Mouse (Mus musculus): Measurements from ENCODE around the gene Tbk1.

Gene Tbk1

DNA sequence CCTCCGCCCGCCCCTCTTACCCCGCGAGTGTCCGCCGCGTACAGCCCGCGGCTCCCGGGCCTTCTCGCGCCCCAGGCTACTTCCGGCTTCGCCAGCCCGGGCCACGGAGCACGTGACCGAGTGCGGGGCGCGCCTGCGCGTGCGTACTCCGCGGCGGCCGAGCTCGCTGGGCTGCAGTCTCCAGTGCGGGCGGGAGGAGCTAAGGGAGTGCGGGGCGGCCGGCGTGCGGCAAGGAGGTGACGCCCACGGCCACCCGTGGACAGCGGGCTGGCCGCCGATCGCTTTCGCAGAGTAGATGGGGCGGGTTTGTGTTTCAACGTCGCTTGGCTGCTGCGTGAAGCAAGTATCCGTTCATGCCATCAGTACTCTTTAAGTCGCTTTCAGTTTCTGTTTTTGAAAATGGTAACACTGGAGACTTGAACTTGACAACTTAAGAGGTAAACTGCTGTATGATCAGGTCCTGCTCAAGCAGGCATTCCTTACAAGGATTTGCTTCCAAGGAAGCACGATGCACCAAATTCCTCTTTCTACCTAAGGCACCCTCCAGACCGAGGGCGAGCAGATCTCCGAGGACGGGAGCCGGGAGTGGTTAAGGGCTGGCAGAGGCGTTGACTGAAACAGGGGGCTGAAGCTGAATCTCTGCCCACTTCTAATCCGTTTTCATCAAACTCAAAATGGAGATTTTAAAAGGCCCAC lies at the start of gene Tbk1:
Gene Tbk1, minus strand, starts transcription at position 113 of the 696 bp plus-strand sequence.
- peak; percentile 87 for DNase-seq (ENCODE audit: low spot score)

DNA sequence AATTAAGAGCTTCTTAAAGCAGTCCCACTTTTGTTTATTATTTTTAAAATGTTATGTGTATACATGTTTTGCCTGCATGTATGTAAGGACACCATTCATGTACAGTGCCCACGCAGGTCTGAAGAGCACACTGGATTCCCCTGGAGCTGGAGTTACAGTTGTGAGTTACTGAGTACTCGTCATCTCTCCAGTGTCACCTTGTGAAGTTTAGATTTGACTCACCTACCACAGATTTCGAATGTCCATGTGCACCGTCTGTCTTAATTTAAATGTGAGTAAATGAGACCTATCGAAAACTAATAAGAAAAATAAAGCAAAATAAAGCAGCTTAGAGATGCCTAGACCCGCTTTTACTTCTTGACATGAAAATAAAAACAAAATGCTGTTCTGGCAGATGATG lies 49.7 kb upstream of the Tbk1 start:
- DNase-seq (ENCODE audit: low spot score): no peak

- DNase-seq (ENCODE audit: low spot score): no peak
Measured at GRCm38 (mm10) chr10:121634159-121634558, 47.6 kb upstream of the Tbk1 start.

- no peak for DNase-seq (ENCODE audit: low spot score)
Measured at GRCm38 (mm10) chr10:121628561-121629040, 42.0 kb upstream of the Tbk1 start.

DNA sequence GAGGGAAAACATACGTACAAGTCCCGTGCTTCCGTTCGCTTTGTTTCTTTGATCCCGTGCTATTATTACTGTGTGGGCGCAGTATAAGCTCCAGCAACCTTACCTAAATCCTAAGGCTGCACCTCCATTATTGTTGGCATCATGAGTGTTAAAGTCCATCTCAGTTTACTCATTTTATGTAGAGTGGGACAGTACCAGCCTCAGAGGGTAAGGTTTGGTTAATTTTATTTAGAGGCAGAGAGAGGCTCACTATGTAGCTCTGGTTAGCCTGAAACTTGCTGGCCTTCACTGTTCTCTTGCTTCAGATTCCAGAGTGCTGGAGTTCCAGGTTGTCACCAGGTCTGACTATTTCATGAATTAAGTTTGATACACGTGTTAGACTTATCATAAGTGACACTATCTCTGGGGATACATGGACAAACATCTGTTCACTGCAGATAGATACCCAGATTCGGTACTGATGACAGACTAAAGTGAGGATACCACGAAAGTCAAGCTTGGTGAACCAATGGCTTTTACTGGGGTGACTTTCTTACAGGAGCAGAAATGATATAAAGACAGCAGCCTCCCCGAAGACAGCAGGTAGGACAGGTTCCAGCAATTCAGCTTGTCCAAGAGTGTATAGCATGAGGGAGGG lies 40.7 kb upstream of the Tbk1 start:
- no peak for DNase-seq (ENCODE audit: low spot score)

DNA sequence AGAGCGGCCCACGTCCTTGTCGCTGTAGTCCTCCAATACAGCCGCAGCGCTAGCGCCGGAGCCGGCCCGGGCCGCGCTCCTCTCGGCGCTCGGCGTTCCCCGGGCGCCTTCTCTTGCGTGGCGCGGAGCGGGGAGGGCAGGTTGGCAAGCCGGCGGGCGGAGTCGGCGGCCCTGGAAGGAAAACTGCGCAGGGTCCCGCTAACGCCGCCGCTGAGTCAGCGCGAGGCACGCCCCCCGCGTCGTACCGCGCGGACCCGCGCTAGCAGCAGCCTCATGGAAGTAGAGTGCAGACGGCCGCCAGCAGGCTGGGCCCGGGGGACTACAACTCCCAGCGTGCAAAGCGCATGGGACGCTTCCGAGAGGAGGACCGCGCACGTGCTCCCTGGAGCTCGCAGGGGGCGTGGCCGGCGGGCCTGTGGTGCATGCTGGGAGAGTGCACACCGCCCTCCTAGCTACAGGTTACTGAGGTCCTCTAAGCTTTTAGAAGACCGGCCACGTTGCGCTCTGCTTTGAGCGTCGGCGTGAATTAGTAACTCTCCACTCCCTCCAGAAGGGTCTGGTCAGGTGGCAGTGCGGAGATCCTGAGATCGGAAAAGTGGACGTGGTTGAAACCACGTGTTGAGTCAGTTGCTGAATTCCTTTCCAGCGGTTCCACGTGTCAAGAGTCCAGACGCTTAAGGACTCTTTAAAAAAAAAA lies 39.7 kb upstream of the Tbk1 start, which contains the start of gene Xpot:
Gene Xpot, minus strand, starts transcription at position 147 of the 697 bp plus-strand sequence.
- peak; percentile 84 for DNase-seq (ENCODE audit: low spot score)

- no peak for DNase-seq (ENCODE audit: low spot score)
Measured at GRCm38 (mm10) chr10:121625407-121626185, 39.0 kb upstream of the Tbk1 start.

DNA sequence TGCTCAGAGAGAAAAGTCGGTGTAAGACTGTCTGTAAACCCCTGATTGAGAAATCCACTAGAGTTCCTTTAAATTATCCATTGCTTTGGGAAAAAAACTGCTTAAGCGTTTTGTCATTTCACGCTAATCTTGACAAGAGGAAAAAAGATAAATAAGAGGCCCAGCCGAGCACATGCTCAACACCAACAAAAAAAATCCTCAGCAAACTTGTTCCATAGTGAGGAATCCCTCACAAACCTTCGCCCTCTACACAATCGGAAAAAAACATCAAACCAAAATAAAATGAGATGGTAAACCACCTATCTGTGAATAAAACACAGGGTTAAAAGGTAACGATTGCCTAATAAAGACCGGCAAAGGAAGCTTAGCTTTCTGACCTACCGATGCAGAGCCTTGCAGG lies 38.4 kb upstream of the Tbk1 start:
- DNase-seq (ENCODE audit: low spot score): no peak

GRCm38 (mm10) chr10:121623670-121624069 lies 37.1 kb upstream of the Tbk1 start:
- no peak for DNase-seq (ENCODE audit: low spot score)

DNA sequence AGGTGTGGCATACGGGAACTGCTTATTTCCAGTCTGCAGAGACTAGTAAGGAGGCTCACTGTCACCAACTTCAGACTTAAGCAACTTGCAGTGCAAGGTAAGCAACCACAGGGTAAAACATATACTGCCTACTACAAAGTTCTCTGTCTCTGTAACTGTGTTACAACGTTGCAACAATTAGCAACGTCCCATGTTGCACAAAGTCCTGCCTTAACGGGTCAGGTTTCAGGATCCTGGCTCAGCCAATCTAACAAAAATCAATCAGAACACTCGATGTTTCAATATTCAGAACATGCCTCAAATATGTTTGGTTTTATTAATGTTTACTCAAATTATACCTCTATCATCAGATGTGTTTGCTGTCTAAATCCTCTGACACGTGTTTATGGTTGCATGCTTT lies 35.8 kb upstream of the Tbk1 start:
- no peak for DNase-seq (ENCODE audit: low spot score)

- DNase-seq (ENCODE audit: low spot score): no peak
Measured at GRCm38 (mm10) chr10:121615935-121616334, 29.3 kb upstream of the Tbk1 start.

DNA sequence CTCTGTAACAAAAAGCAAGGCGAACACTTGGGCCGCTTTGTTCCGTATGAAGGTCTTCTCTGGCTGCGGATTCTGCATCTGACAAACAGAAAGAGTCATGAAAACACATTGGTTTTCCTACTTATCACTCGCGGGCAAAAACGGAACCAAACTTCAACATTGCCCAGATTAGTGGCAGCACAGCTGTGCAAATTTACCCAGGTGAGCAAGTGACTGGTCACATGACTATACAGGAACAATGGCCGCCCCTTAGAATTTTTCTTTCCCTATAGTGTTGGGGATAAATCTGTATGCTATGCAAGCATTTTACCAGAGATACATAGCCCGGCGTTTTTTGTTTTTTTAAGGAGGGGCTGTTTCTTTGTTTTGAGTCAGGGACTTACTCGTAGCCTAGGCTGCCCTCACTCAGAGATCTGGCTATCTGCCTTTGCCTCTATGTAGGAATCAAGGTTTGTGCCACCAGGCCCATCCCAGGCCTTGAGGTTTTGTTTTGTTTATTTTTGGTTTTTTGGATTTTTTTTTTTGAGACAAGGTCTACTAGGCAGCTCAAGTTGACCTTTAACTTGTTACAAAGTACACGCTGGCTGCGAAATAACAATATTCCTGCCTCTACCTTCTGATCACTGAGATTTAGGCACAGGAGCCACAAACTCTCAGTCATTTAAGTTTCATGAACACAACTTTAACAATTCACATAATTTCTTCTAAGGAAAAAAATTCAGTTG lies 28.7 kb upstream of the Tbk1 start:
- no peak for DNase-seq (ENCODE audit: low spot score)

- DNase-seq (ENCODE audit: low spot score): no peak
Measured at GRCm38 (mm10) chr10:121613570-121613969, 27.0 kb upstream of the Tbk1 start.

GRCm38 (mm10) chr10:121612448-121612847 lies 25.9 kb upstream of the Tbk1 start:
- DNase-seq (ENCODE audit: low spot score): no peak

GRCm38 (mm10) chr10:121611587-121611986 lies 25.0 kb upstream of the Tbk1 start:
- DNase-seq (ENCODE audit: low spot score): no peak

- no peak for DNase-seq (ENCODE audit: low spot score)
Measured at GRCm38 (mm10) chr10:121608177-121608576, 21.6 kb upstream of the Tbk1 start.

GRCm38 (mm10) chr10:121604632-121605344 lies 18.2 kb upstream of the Tbk1 start:
- DNase-seq (ENCODE audit: low spot score): no peak

GRCm38 (mm10) chr10:121603556-121603955 lies 17.0 kb upstream of the Tbk1 start:
- no peak for DNase-seq (ENCODE audit: low spot score)

GRCm38 (mm10) chr10:121601272-121601671 lies 14.7 kb upstream of the Tbk1 start:
- no peak for DNase-seq (ENCODE audit: low spot score)

GRCm38 (mm10) chr10:121596580-121596979 lies 10.0 kb upstream of the Tbk1 start:
- no peak for DNase-seq (ENCODE audit: low spot score)

GRCm38 (mm10) chr10:121591106-121591505 lies 4.5 kb upstream of the Tbk1 start:
- no peak for DNase-seq (ENCODE audit: low spot score)
